Mouse (Mus musculus) kidney, adult 9 months (tissue): ENCODE measurements around the gene Ncam2.
A peak's percentile ranks its signal among the peaks of the same experiment; 100 is the strongest.

Experiments used
- DNase-seq: peaks from one replicate; pipeline ENCODE4 v3.0.0; 2022

The Ncam2 gene

DNA sequence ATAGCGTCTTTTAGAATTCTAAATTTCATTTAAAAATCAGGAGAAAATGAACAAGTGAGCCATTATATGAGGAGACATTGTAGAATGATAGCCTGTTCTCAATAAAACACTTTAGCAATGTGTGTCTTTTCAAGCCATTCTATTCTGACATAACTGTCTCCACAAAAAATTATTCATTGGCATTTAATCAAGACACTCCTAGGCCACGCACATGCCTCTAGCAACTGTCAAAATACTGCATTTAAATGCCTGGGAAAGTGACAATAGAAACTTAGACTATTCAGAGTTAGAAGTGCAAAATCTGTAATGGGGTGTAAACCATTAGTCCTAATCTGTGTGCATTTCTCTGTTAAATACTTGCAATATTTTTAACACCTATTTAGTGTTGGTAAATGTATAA is 456.1 kb downstream of the Ncam2 start:
- no peak for DNase-seq

DNA sequence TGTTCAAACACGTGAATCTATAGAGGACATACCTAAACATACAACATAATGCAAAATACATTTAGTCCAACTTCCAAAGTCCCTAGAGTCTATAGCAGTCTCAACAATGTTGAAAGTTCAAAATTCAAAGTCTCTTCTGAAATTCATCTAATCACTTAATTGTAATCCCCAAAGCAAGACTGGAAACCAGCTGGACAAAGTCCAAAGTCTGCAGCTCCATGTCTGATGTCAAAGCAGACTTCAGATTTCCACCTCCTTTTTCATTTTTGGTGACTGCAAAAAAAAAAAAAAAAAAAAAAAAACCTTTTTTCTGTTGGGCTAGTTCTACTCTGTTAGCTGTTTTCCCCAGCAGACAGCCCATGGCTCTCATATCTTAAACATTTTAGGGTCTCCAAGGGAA is 473.4 kb downstream of the Ncam2 start:
- peak; percentile 62 for DNase-seq

DNA sequence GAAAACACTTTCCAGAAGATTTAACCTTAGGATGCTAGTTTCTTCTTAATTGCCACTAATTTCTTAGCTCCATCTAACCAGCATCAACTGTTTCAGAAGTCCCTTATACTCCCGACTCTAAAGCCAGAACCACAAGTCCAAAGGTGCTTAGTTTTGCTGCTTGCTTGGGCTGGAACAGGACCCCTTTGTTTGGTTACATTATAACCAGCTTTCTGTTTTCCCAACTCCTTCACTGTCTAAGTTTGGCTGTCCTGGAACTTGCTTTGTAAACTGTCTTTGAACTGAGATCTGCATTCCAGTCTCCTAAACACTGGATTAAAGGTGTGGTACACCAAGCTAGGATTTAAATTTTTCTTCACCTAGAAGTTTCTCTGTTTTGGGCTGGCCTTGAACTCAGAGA is 475.0 kb downstream of the Ncam2 start:
- peak; percentile 78 for DNase-seq
